Comparison of ENCODE assay signal across 1 mouse cellular context in genomic region chr11:35090629-35091335, GRCm38 (mm10).
TF ChIP-seq lines count a peak whose summit lies in the region.

No protein-coding gene starts in this region.

TF ChIP-seq in CH12.LX, 34 proteins besides CTCF, POLR2A, EP300 and RAD21 (continued from another document):
- TF ChIP-seq POLR2AphosphoS2 (IDR thresholded peaks at IDR 0.05; ENCODE audit: low read depth, low read length) (no peak), MEF2A (IDR thresholded peaks at IDR 0.05; ENCODE audit: borderline replicate concordance, low read depth, low read length) (peak; percentile 93), CHD1 (IDR thresholded peaks at IDR 0.05; ENCODE audit: low read depth, low read length) (no peak), GABPA (IDR thresholded peaks at IDR 0.05; ENCODE audit: insufficient replicate concordance, low read depth, low read length) (no peak), TCF12 (IDR thresholded peaks at IDR 0.05; ENCODE audit: low read depth, low read length) (peak; percentile 99), MAX (IDR thresholded peaks at IDR 0.05; ENCODE audit: low read length) (peak; percentile 91), HCFC1 (IDR thresholded peaks at IDR 0.05; ENCODE audit: low read depth, low read length) (peak; percentile 33; the same call in 1 of the 2 replicates), ZNF384 (IDR thresholded peaks at IDR 0.05; ENCODE audit: low read depth, low read length) (peak; percentile 68), ZMIZ1 (IDR thresholded peaks at IDR 0.05; ENCODE audit: low read depth, low read length) (no peak), KAT2A (IDR thresholded peaks at IDR 0.05; ENCODE audit: insufficient replicate concordance, low read length) (no peak), MAZ (IDR thresholded peaks at IDR 0.05; ENCODE audit: low read depth, low read length) (peak; percentile 95), ZC3H11A (IDR thresholded peaks at IDR 0.05; ENCODE audit: low read depth, low read length) (no peak), TBP (conservative IDR thresholded peaks at IDR 0.05; ENCODE audit: low read depth, low read length) (0 out of 2 replicates have a peak, but pooled peaks have one; percentile 22), ZKSCAN1 (IDR thresholded peaks at IDR 0.05; ENCODE audit: borderline replicate concordance, low read depth, low read length) (no peak), PAX5 (IDR thresholded peaks at IDR 0.05; ENCODE audit: low read length) (no peak), E2F4 (IDR thresholded peaks at IDR 0.05; ENCODE audit: insufficient replicate concordance, low read depth, low read length) (no peak), CHD2 (IDR thresholded peaks at IDR 0.05; ENCODE audit: low read length) (peak; percentile 84), MXI1 (IDR thresholded peaks at IDR 0.05; ENCODE audit: low read depth, low read length) (peak; percentile 80)
